Mouse (Mus musculus) heart, postnatal 0 days (tissue): ENCODE measurements at regions not wholly inside any gene's neighbourhood (a gene's known extent, or its start where the extent isn't known, plus 50 kb on each side); places are given as distances from the start of the nearest gene placed in this dataset.

Source experiments
- ATAC-seq: fragments of 200-750 bp; cut with Nextera tagmentation; 2 replicates; pipeline ENCODE4 v1.8.0; 2017; ENCODE audit warnings: low read depth, moderate number of reproducible peaks, moderate library complexity; ENCODE audit not compliant: insufficient read depth
- DNase-seq: peaks from one replicate; pipeline ENCODE4 v3.0.0-alpha.2; 2016; ENCODE audit warnings: low spot score
- H3K27ac ChIP-seq: fragments of 300-500 bp; sonication (generic); 2 replicates; pipeline ENCODE4 v1.5.1; 2014; ENCODE audit warnings: low read depth, mild to moderate bottlenecking
- H3K27me3 ChIP-seq: fragments of 300-500 bp; sonication (generic); 2 replicates; pipeline ENCODE4 v1.6.1; 2014; ENCODE audit warnings: low read length, mixed read lengths; ENCODE audit not compliant: control insufficient read depth, insufficient read depth
- H3K36me3 ChIP-seq: fragments of 300-500 bp; sonication (generic); replicated peaks from 2 replicates; pipeline ENCODE4 v1.6.1; 2014; ENCODE audit warnings: low read length, mixed read lengths; ENCODE audit not compliant: control insufficient read depth, insufficient read depth
- H3K4me1 ChIP-seq: fragments of 300-500 bp; sonication (generic); 2 replicates; pipeline ENCODE4 v1.6.1; 2014; ENCODE audit warnings: antibody characterized with exemption; ENCODE audit not compliant: control insufficient read depth, insufficient read depth
- H3K4me2 ChIP-seq: fragments of 300-500 bp; sonication (generic); 2 replicates; pipeline ENCODE4 v1.6.1; 2014; ENCODE audit warnings: low read depth, mild to moderate bottlenecking, low read length, moderate library complexity
- H3K4me3 ChIP-seq: fragments of 300-500 bp; sonication (generic); 2 replicates; pipeline ENCODE4 v1.5.1; 2014; ENCODE audit warnings: low read depth, low read length
- H3K9ac ChIP-seq: fragments of 300-500 bp; sonication (generic); replicated peaks from 2 replicates; pipeline ENCODE4 v1.6.1; 2014; ENCODE audit warnings: low read depth, low read length, mixed read lengths
- H3K9me3 ChIP-seq: fragments of 300-500 bp; sonication (generic); replicated peaks from 2 replicates; pipeline ENCODE4 v1.6.1; 2016; ENCODE audit warnings: low read length; ENCODE audit not compliant: control insufficient read depth
- CTCF ChIP-seq: IDR thresholded peaks from 2 replicates; pipeline ENCODE4 v1.5.1; 2016; ENCODE audit warnings: antibody characterized with exemption, control low read depth, low read depth
- EP300 ChIP-seq: IDR thresholded peaks from 2 replicates; pipeline ENCODE4 v1.6.1; 2016; ENCODE audit warnings: antibody characterized with exemption, low read depth
- WGBS: fragments of 180-500 bp; shearing (Covaris S2); extraction: QIAGEN DNeasy Blood & Tissue Kit; methylation state at CpG from one replicate; pipeline ENCODE4 v1.1.7; 2014; 5-methylcytosine and 5-hydroxymethylcytosine counted together

DNA sequence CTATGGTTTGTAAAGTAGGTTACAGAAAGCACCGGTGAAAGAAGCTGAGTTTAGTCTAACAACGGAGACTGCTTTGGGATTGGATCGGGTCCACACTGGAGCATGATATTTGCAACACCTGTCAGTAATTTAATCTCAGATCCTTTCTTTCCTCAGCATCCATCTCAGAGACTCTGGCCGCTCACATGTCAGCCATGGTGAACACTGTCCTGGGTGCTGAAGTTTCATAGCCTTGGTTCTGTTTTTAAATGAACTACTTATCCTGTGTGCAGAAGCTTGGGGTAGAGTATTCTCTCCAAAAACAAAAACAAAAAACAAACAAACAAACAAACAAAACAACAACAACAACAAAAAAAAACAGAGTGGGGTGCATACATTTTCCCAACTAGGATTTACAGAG, 600.1 kb downstream of the Nr2f2 start:
- Histone ChIP-seq H3K36me3 (no peaks in the 10 kb centered on the region), H3K27me3 (no peaks in the 10 kb centered on the region), H3K4me3 (no peak overlapping the region), H3K9ac (no peak overlapping the region), H3K4me1 (no peaks in the 10 kb centered on the region), H3K9me3 (no peaks in the 10 kb centered on the region), H3K4me2 (no peak overlapping the region), H3K27ac (no peak overlapping the region)
- no peak for ATAC-seq
- 44% methylated on average over 4 of the region's 4 CpGs for WGBS
- TF ChIP-seq CTCF, result no peak
- TF ChIP-seq EP300, result no peak
- no peak for DNase-seq

- Histone ChIP-seq H3K9me3 (no peaks in the 10 kb centered on the region), H3K27ac (no peak overlapping the region), H3K9ac (no peak overlapping the region), H3K36me3 (no peaks in the 10 kb centered on the region), H3K4me2 (no peak overlapping the region), H3K27me3 (no peaks in the 10 kb centered on the region), H3K4me1 (no peaks in the 10 kb centered on the region), H3K4me3 (no peak overlapping the region)
- TF ChIP-seq EP300, result no peak
- no peak for TF ChIP-seq CTCF
- ATAC-seq (no peak), DNase-seq (no peak)
- WGBS, result 75% methylated on average over 6 of the region's 6 CpGs
These were observed 626.0 kb downstream of the Nr2f2 start for GRCm38 (mm10) chr7:69740495-69740894.

DNA sequence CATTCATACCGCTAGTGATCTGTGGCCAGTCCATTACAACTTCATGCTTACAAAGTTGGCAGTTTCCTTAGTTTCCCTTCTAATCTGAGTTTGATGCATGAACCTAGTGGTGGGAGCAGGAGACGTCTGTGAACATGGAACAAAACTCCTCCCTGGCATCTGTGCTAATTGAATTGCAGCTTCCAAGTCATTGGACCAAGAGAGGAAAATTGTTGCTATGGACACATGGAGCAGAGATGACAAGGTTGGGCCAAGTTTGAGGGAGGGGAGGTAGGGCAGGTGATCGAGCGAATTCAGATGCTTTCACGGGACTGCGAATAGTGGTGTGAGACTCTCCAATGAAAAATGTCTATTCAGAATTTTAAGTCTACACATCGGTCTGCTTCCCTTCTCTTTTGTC, 627.5 kb downstream of the Nr2f2 start:
- WGBS, result 82% methylated on average over 7 of the region's 7 CpGs
- no peak for ATAC-seq
- H3K27me3 ChIP-seq, result no peaks in the 10 kb centered on the region
- no peaks in the 10 kb centered on the region for H3K36me3 ChIP-seq
- H3K4me3 ChIP-seq, result no peak overlapping the region
- H3K9me3 ChIP-seq, result no peaks in the 10 kb centered on the region
- no peak for DNase-seq
- no peaks in the 10 kb centered on the region for H3K4me1 ChIP-seq
- H3K9ac ChIP-seq, result no peak overlapping the region
- no peak overlapping the region for H3K4me2 ChIP-seq
- no peak overlapping the region for H3K27ac ChIP-seq
- TF ChIP-seq CTCF (no peak), EP300 (no peak)

- Histone ChIP-seq H3K27me3 (no peaks in the 10 kb centered on the region), H3K9me3 (no peaks in the 10 kb centered on the region), H3K9ac (no peak overlapping the region), H3K36me3 (no peaks in the 10 kb centered on the region), H3K4me2 (no peak overlapping the region), H3K27ac (no peak overlapping the region), H3K4me1 (no peaks in the 10 kb centered on the region), H3K4me3 (no peak overlapping the region)
- ATAC-seq, result no peak
- WGBS, result 76% methylated on average over 5 of the region's 5 CpGs
- TF ChIP-seq EP300 (no peak), CTCF (no peak)
- no peak for DNase-seq
These were observed 651.5 kb downstream of the Nr2f2 start for GRCm38 (mm10) chr7:69715081-69715480.

DNA sequence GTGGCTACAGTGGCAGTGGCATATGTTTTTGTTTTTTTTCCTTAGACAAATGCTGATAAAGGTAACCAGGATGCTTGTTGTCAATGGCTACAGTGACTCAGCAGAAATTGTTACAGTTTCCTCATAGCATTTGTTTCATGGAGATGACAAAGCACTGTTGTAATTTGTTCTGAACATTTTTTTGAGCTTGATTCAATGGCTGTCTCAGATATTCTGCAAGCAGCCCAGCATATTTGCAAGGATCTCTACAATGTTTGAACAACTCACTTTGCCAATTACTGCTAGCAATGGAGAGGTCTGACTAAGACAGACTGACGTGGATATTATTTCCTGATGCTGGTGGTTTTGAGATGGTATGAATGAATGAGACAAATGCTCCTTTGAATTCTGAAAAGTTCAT, 696.3 kb downstream of the Nr2f2 start:
- WGBS, result 74% methylated on average over 1 of the region's 1 CpGs
- H3K4me3 ChIP-seq, result no peak overlapping the region
- no peaks in the 10 kb centered on the region for H3K27me3 ChIP-seq
- no peaks in the 10 kb centered on the region for H3K9me3 ChIP-seq
- DNase-seq (no peak), ATAC-seq (no peak)
- H3K36me3 ChIP-seq, result no peaks in the 10 kb centered on the region
- H3K4me2 ChIP-seq, result no peak overlapping the region
- H3K27ac ChIP-seq, result no peak overlapping the region
- no peak overlapping the region for H3K9ac ChIP-seq
- no peak for TF ChIP-seq EP300
- no peak for TF ChIP-seq CTCF
- H3K4me1 ChIP-seq, result no peaks in the 10 kb centered on the region

- WGBS, result 5% methylated on average over 9 of the region's 9 CpGs
- H3K9me3 ChIP-seq, result 0 out of 2 replicates have a peak, but pooled peaks cover 4% of the 10 kb centered on the region
- H3K4me2 ChIP-seq, result no peak overlapping the region
- TF ChIP-seq CTCF, result no peak
- TF ChIP-seq EP300, result no peak
- H3K4me3 ChIP-seq, result no peak overlapping the region
- no peaks in the 10 kb centered on the region for H3K36me3 ChIP-seq
- no peak for ATAC-seq
- no peak overlapping the region for H3K9ac ChIP-seq
- no peaks in the 10 kb centered on the region for H3K27me3 ChIP-seq
- no peak overlapping the region for H3K27ac ChIP-seq
- no peaks in the 10 kb centered on the region for H3K4me1 ChIP-seq
- DNase-seq, result no peak
These were observed 711.0 kb downstream of the Nr2f2 start for GRCm38 (mm10) chr7:69655583-69655982.
